Mouse (Mus musculus) lung, adult 10 weeks (tissue): ENCODE results near the gene Tet2. TPM values are rescaled to one million over a fixed set of nuclear protein-coding genes. Genes with fewer than 3 reads are reported as not detected.

Experiments used
- polyA plus RNA-seq: library from polyadenylated mRNA; stranded (reverse); fragments of 350-450 nt; fragmentation: Illumina TruSeq; extraction: RNeasy Lipid Tissue Mini Kit (QIAGEN cat#74804); gene quantifications from one replicate; pipeline ENCODE4 v1.2.3, GENCODE M21; 2014; ENCODE audit warnings: low read depth, low replicate concordance; ENCODE audit not compliant: insufficient read depth

Gene Tet2
- 2.6 TPM for polyA plus RNA-seq

DNA sequence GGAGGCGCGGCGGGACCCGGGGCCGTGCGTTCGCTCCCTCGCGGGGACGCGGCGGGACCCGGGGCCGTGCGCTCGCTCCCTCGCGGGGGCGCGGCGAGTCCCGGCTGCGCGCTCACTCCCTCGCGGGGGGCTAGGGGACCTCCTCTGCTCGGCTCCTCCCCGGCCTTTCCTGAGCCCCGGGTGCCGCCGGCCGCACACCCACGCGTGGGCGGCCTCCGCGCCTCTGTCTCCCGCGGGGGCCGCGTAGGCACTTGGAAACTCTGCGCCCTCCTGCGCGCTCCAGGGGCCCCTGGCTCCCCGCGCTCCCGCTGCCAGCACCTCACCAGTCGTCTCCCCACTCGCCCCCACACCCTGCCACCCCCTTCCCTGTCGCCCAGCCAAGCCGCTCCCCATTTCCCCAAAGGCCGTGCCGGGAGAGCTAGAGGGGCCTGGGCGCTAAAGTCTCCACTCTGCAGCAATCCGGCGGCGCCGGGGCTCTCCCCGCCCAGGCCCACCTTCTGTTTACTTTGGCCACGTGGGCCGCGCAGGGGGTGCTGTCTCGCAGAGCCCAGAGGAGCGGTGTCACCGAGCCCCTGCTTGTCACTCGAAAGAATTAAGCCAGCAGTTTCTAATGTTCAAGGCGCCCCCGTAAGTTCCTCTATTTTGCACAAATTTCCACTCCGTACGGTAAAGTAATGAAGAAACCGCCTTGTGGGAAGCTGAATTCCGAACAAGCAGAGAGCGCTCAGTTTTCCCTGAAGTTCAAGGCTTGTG lies at the start of gene Tet2:
TSS of gene Tet2 (minus strand) at position 589 of the 753 bp plus-strand sequence.

Other genes starting within 250 kb of the Tet2 start
- gene Ppa2, start 235.0 kb downstream of the Tet2 start, polyA plus RNA-seq, result 55.1 TPM